Comparison of ENCODE assay signal across 9 mouse cellular contexts in the genomic region with DNA sequence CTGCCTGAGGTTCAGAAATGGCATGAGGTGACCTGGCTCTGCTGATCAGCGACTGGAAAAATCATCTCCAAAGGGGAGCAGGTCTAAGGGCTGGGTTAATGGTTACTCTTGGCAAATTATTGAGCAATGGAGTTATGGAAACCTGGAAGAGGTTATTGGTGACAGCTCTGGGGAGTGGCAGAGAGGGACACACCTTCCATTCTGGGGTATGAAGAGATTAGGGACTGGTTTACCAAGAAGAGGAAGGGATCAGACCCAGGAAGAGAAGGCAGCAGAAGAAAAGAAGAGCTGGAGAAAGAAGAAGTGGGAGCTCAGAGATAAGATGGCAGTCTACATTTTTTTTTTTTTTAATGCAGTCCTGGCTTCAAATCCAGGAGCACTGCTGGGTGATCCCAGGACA. TPM values are rescaled to one million over a fixed set of nuclear protein-coding genes. Genes with fewer than 3 reads are reported as not detected.
DNase-seq lines count a peak whose midpoint lies in the region; ATAC-seq lines count a peak whose summit lies in the region.
"Had no signal": no experiment of that assay in that cellular context is flagged by ENCODE, and none has a peak within 500 bp of the region (broad histone marks: within the 10 kb centered on the region; RNA-seq: fewer than 3 reads in every experiment).

No protein-coding gene starts in this region.

- H3K9me3 ChIP-seq in forebrain, embryonic 11.5 days (ENCODE audit: control insufficient read depth, low read length) = no peaks in the 10 kb centered on the region
- H3K9me3 ChIP-seq in forebrain, embryonic 16.5 days (ENCODE audit: control insufficient read depth, low read length) = no peaks in the 10 kb centered on the region
- H3K9me3 ChIP-seq in hindbrain, embryonic 13.5 days = no peaks in the 10 kb centered on the region

- WGBS in forebrain, embryonic 11.5 days = 50% methylated on average over 1 of the region's 1 CpGs
- WGBS in forebrain, embryonic 16.5 days = 59% methylated on average over 1 of the region's 1 CpGs
- 58% methylated on average over 1 of the region's 1 CpGs for WGBS in hindbrain, embryonic 13.5 days

- no peak for DNase-seq in forebrain, embryonic 11.5 days (ENCODE audit: low spot score)
- DNase-seq in 416B (ENCODE audit: low read depth) (peak; percentile 74), liver (peak; percentile 40)
- no peak for DNase-seq in left cerebral cortex, adult 8-10 months (ENCODE audit: low spot score in 2 of 2)
- no peak for DNase-seq in adrenal gland, adult (ENCODE audit: inconsistent age in 2 of 2, low spot score in 1 of 2)

- peak overlapping the region; percentile 25; the same call in 1 of the 2 replicates for H3K9ac ChIP-seq in forebrain, embryonic 11.5 days (ENCODE audit: low read length)
- H3K9ac ChIP-seq in forebrain, embryonic 16.5 days (replicated peaks; ENCODE audit: low read depth, low read length) = no peak overlapping the region
- no peak overlapping the region for H3K9ac ChIP-seq in hindbrain, embryonic 13.5 days

- peak overlapping the region; percentile 39; the same call in 1 of the 2 replicates for H3K27ac ChIP-seq in forebrain, embryonic 11.5 days (ENCODE audit: low read depth, low read length)
- H3K27ac ChIP-seq in forebrain, embryonic 16.5 days (ENCODE audit: low read length) = no peak overlapping the region
- peak overlapping the region; percentile 14; the same call in 1 of the 2 replicates for H3K27ac ChIP-seq in hindbrain, embryonic 13.5 days

- peaks cover 32% of the 10 kb centered on the region for H3K4me1 ChIP-seq in forebrain, embryonic 11.5 days (replicated peaks; ENCODE audit: control insufficient read depth, insufficient read depth, low read length)
- peaks cover 35% of the 10 kb centered on the region for H3K4me1 ChIP-seq in forebrain, embryonic 16.5 days (replicated peaks; ENCODE audit: control insufficient read depth, insufficient read depth, low read length)
- peaks cover 43% of the 10 kb centered on the region for H3K4me1 ChIP-seq in hindbrain, embryonic 13.5 days (replicated peaks)

- no peaks in the 10 kb centered on the region for H3K27me3 ChIP-seq in forebrain, embryonic 11.5 days (ENCODE audit: control insufficient read depth, insufficient read depth, low read length)
- H3K27me3 ChIP-seq in forebrain, embryonic 16.5 days (replicated peaks; ENCODE audit: control insufficient read depth, insufficient read depth, low read length) = no peaks in the 10 kb centered on the region
- no peaks in the 10 kb centered on the region for H3K27me3 ChIP-seq in hindbrain, embryonic 13.5 days

- no peaks in the 10 kb centered on the region for H3K36me3 ChIP-seq in forebrain, embryonic 11.5 days (ENCODE audit: control insufficient read depth, insufficient read depth, low read length)
- no peaks in the 10 kb centered on the region for H3K36me3 ChIP-seq in forebrain, embryonic 16.5 days (ENCODE audit: control insufficient read depth, insufficient read depth)
- no peaks in the 10 kb centered on the region for H3K36me3 ChIP-seq in hindbrain, embryonic 13.5 days

- H3K4me2 ChIP-seq in forebrain, embryonic 11.5 days (ENCODE audit: low read depth, low read length, severe bottlenecking) = no peak overlapping the region
- no peak overlapping the region for H3K4me2 ChIP-seq in forebrain, embryonic 16.5 days (ENCODE audit: low read length)
- no peak overlapping the region for H3K4me2 ChIP-seq in hindbrain, embryonic 13.5 days

- ATAC-seq in forebrain, embryonic 11.5 days (replicated peaks; ENCODE audit: low FRiP score) = no peak
- no peak for ATAC-seq in forebrain, embryonic 16.5 days
- ATAC-seq in hindbrain, embryonic 13.5 days (ENCODE audit: low FRiP score) = no peak
- ATAC-seq in megakaryocyte progenitor cell, adult 5-6 weeks (replicated peaks; ENCODE audit: poor library complexity) = no peak

- H3K4me3 ChIP-seq in forebrain, embryonic 11.5 days (ENCODE audit: low read depth, low read length) = no peak overlapping the region
- H3K4me3 ChIP-seq in forebrain, embryonic 16.5 days (replicated peaks; ENCODE audit: low read length) = no peak overlapping the region
- H3K4me3 ChIP-seq in hindbrain, embryonic 13.5 days = no peak overlapping the region

RNA-seq across cellular contexts. Expression of a gene that starts 1.1 kb away (rescaled TPM):
- polyA plus RNA-seq in forebrain, embryonic 11.5 days (2014; fragmentation: Nextera tagmentation; extraction: Ambion mirVana) = 5.8 and 7.9 TPM in 2 replicates
- polyA plus RNA-seq in forebrain, embryonic 16.5 days (2015; fragmentation: Nextera tagmentation; extraction: Ambion mirVana) = 3.1 and 3.4 TPM in 2 replicates
- 2.7 and 3.5 TPM in 2 replicates for polyA plus RNA-seq in hindbrain, embryonic 13.5 days (2015; fragmentation: Nextera tagmentation; extraction: Ambion mirVana)
- total RNA-seq in left cerebral cortex, adult 8-10 months (2022) = 1 to 10 TPM in 1 of 4 experiments, under 1 TPM in 2, not detected in 1; 0.34 to 1.2 (median 0.78) TPM
- total RNA-seq in megakaryocyte progenitor cell, adult 5-6 weeks (2015) = 4.2 and 5.7 TPM in 2 replicates
- total RNA-seq in megakaryocyte progenitor cell, adult 5-6 weeks (2017) = 2.4 and 3.5 TPM in 2 replicates

RNA-seq across cellular contexts. Expression of a gene that starts 2.1 kb away (rescaled TPM):
- 67.7 and 74.5 TPM in 2 replicates for polyA plus RNA-seq in forebrain, embryonic 11.5 days (2014; fragmentation: Nextera tagmentation; extraction: Ambion mirVana)
- 79.3 and 85.5 TPM in 2 replicates for polyA plus RNA-seq in forebrain, embryonic 16.5 days (2015; fragmentation: Nextera tagmentation; extraction: Ambion mirVana)
- polyA plus RNA-seq in hindbrain, embryonic 13.5 days (2015; fragmentation: Nextera tagmentation; extraction: Ambion mirVana) = 100 and 102 TPM in 2 replicates
- total RNA-seq in left cerebral cortex, adult 8-10 months (2022) = 10 to 100 TPM; 10.2 to 18.3 (median 11.8) TPM
- 209 and 248 TPM in 2 replicates for total RNA-seq in megakaryocyte progenitor cell, adult 5-6 weeks (2015)
- total RNA-seq in megakaryocyte progenitor cell, adult 5-6 weeks (2017) = 225 and 254 TPM in 2 replicates

RNA-seq across cellular contexts. Expression of a gene that starts 11.1 kb away (rescaled TPM):
- 489 and 543 TPM in 2 replicates for polyA plus RNA-seq in forebrain, embryonic 11.5 days (2014; fragmentation: Nextera tagmentation; extraction: Ambion mirVana)
- polyA plus RNA-seq in forebrain, embryonic 16.5 days (2015; fragmentation: Nextera tagmentation; extraction: Ambion mirVana) = 484 and 489 TPM in 2 replicates
- 420 and 426 TPM in 2 replicates for polyA plus RNA-seq in hindbrain, embryonic 13.5 days (2015; fragmentation: Nextera tagmentation; extraction: Ambion mirVana)
- 10 to 100 TPM; 13.1 to 20.2 (median 14.8) TPM for total RNA-seq in left cerebral cortex, adult 8-10 months (2022)
- total RNA-seq in megakaryocyte progenitor cell, adult 5-6 weeks (2015) = 1.8 and 2.6 TPM in 2 replicates
- 1.9 and 3.5 TPM in 2 replicates for total RNA-seq in megakaryocyte progenitor cell, adult 5-6 weeks (2017)

RNA-seq across cellular contexts. Expression of a gene that starts 17.5 kb away (rescaled TPM):
- 0.20 TPM in 1 of 2 replicates, not detected in the other for polyA plus RNA-seq in forebrain, embryonic 11.5 days (2014; fragmentation: Nextera tagmentation; extraction: Ambion mirVana)
- polyA plus RNA-seq in forebrain, embryonic 16.5 days (2015; fragmentation: Nextera tagmentation; extraction: Ambion mirVana) = not detected in 2 replicates
- polyA plus RNA-seq in hindbrain, embryonic 13.5 days (2015; fragmentation: Nextera tagmentation; extraction: Ambion mirVana) = not detected in 2 replicates
- total RNA-seq in left cerebral cortex, adult 8-10 months (2022) = not detected
- total RNA-seq in megakaryocyte progenitor cell, adult 5-6 weeks (2015) = not detected in 2 replicates
- not detected in 2 replicates for total RNA-seq in megakaryocyte progenitor cell, adult 5-6 weeks (2017)
- total RNA-seq: common myeloid progenitor, adult 5-6 weeks had no signal

RNA-seq across cellular contexts. Expression of a gene that starts 18.3 kb away (rescaled TPM):
- polyA plus RNA-seq in forebrain, embryonic 11.5 days (2014; fragmentation: Nextera tagmentation; extraction: Ambion mirVana) = 1.3 and 1.6 TPM in 2 replicates
- 0.24 TPM in 1 of 2 replicates, not detected in the other for polyA plus RNA-seq in forebrain, embryonic 16.5 days (2015; fragmentation: Nextera tagmentation; extraction: Ambion mirVana)
- 0.25 and 0.31 TPM in 2 replicates for polyA plus RNA-seq in hindbrain, embryonic 13.5 days (2015; fragmentation: Nextera tagmentation; extraction: Ambion mirVana)
- total RNA-seq in left cerebral cortex, adult 8-10 months (2022) = under 1 TPM in 1 of 4 experiments, not detected in 3; 0.15 TPM
- total RNA-seq in megakaryocyte progenitor cell, adult 5-6 weeks (2015) = not detected in 2 replicates
- total RNA-seq in megakaryocyte progenitor cell, adult 5-6 weeks (2017) = not detected in 2 replicates
- total RNA-seq: common myeloid progenitor, adult 5-6 weeks had no signal

Comparison
In these comparisons a context has a peak if more than half of its experiments do, and no peak if none do; other contexts are left out.
1. DNase-seq: peak in 416B (single experiment) and liver (single experiment); none in forebrain, embryonic 11.5 days (single experiment), left cerebral cortex, adult 8-10 months (0 of 2) and adrenal gland, adult (0 of 2).